Comparison of ENCODE assay signal across 15 mouse cellular contexts in the genomic region with DNA sequence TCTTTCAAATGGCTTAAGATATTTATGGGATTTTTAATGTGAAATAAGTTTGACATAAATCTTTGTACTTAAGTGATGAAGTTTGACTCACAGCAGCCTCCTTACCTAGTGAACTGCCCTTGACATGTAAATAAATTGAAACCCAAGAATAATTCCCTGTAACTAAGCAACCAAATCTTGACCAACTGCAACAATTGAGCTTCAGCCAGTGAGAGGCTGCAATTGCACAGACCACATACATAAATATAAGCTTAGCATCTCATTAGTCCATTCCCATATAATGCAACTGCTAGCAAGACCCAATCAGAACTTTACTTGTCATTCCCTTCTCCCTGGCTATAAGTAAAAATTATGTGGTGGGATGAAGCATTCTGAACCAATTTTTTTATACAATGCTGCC.
"Had no signal": no experiment of that assay in that cellular context is flagged by ENCODE, and none has a peak within 500 bp of the region (broad histone marks: within the 10 kb centered on the region; RNA-seq: fewer than 3 reads in every experiment).

No protein-coding gene starts in this region.

- H3K4me3 ChIP-seq: left cerebral cortex, adult 2 months; limb, embryonic 12.5 days; liver, embryonic 13.5 days; lung, embryonic 15.5 days; megakaryocyte, embryonic 14.5 days; neural tube, embryonic 12.5 days had no signal

- H3K9me3 ChIP-seq: limb, embryonic 12.5 days; liver, embryonic 13.5 days; lung, embryonic 15.5 days; megakaryocyte, embryonic 14.5 days; neural tube, embryonic 12.5 days had no signal

- H3K27me3 ChIP-seq: limb, embryonic 12.5 days; liver, embryonic 13.5 days; lung, embryonic 15.5 days; megakaryocyte, embryonic 14.5 days; neural tube, embryonic 12.5 days had no signal

- ATAC-seq: liver, postnatal 0 days; midbrain, embryonic 16.5 days had no signal

- H3K27ac ChIP-seq: left cerebral cortex, adult 2 months; limb, embryonic 12.5 days; liver, embryonic 13.5 days; lung, embryonic 15.5 days; macrophage; neural tube, embryonic 12.5 days; stomach, postnatal 0 days had no signal

- H3K36me3 ChIP-seq: limb, embryonic 12.5 days; liver, embryonic 13.5 days; lung, embryonic 15.5 days; neural tube, embryonic 12.5 days had no signal

- H3K4me1 ChIP-seq: limb, embryonic 12.5 days; liver, embryonic 13.5 days; lung, embryonic 15.5 days; megakaryocyte, embryonic 14.5 days; neural tube, embryonic 12.5 days had no signal

- H3K4me2 ChIP-seq: limb, embryonic 12.5 days; liver, embryonic 13.5 days; lung, embryonic 15.5 days; neural tube, embryonic 12.5 days had no signal

- H3K9ac ChIP-seq: limb, embryonic 12.5 days; liver, embryonic 13.5 days; liver, postnatal 0 days; lung, embryonic 15.5 days; neural tube, embryonic 12.5 days had no signal

- DNase-seq: kidney, adult 8-10 months; kidney, postnatal 25 days; liver; liver, embryonic 13.5 days; liver, postnatal 0 days; lung, postnatal 14 days; thymus, postnatal 4 days had no signal
